Mouse (Mus musculus) heart, embryonic 11.5 days (tissue): ENCODE data around the gene Abcc4. TPM values are rescaled to one million over a fixed set of nuclear protein-coding genes. Genes with fewer than 3 reads are reported as not detected.

ENCODE experiments used
- ATAC-seq: fragments of 200-750 bp; cut with Nextera tagmentation; replicated peaks from 2 replicates; pipeline ENCODE4 v1.8.0; 2017; ENCODE audit warnings: moderate library complexity; ENCODE audit not compliant: insufficient number of reproducible peaks, low FRiP score, low TSS enrichment
- H3K27ac ChIP-seq: fragments of 300-500 bp; sonication (generic); 2 replicates; pipeline ENCODE4 v1.5.1; 2014; ENCODE audit warnings: mild to moderate bottlenecking, low read depth, low read length
- H3K27me3 ChIP-seq: fragments of 300-500 bp; sonication (generic); 2 replicates; pipeline ENCODE4 v1.6.1; 2014; ENCODE audit warnings: mild to moderate bottlenecking, low read length, mixed read lengths; ENCODE audit not compliant: control insufficient read depth, insufficient read depth
- H3K36me3 ChIP-seq: fragments of 300-500 bp; sonication (generic); 2 replicates; pipeline ENCODE4 v1.6.1; 2014; ENCODE audit warnings: mild to moderate bottlenecking, low read length, moderate library complexity, mixed read lengths; ENCODE audit not compliant: control insufficient read depth, insufficient read depth
- H3K4me1 ChIP-seq: fragments of 300-500 bp; sonication (generic); 2 replicates; pipeline ENCODE4 v1.6.1; 2014; ENCODE audit warnings: low read length; ENCODE audit not compliant: control insufficient read depth, insufficient read depth
- H3K4me2 ChIP-seq: fragments of 300-500 bp; sonication (generic); 2 replicates; pipeline ENCODE4 v1.6.1; 2014; ENCODE audit warnings: mild to moderate bottlenecking, moderate library complexity
- H3K4me3 ChIP-seq: fragments of 300-500 bp; sonication (generic); 2 replicates; pipeline ENCODE4 v1.5.1; 2014; ENCODE audit warnings: low read depth, low read length
- H3K9ac ChIP-seq: fragments of 300-500 bp; sonication (generic); 2 replicates; pipeline ENCODE4 v1.6.1; 2014; ENCODE audit warnings: mild to moderate bottlenecking, low read depth, low read length, moderate library complexity
- H3K9me3 ChIP-seq: fragments of 300-500 bp; sonication (generic); replicated peaks from 2 replicates; pipeline ENCODE4 v1.6.1; 2016; ENCODE audit warnings: low read length; ENCODE audit not compliant: control insufficient read depth
- WGBS: fragments of 180-500 bp; shearing (Covaris S2); extraction: QIAGEN DNeasy Blood & Tissue Kit; methylation state at CpG from one replicate; pipeline ENCODE4 v1.1.7; 2014; ENCODE audit not compliant: insufficient replicate concordance; 5-methylcytosine and 5-hydroxymethylcytosine counted together
- polyA plus RNA-seq: library from polyadenylated mRNA; unstranded; fragments of >200 nt; fragmentation: Nextera tagmentation; extraction: Ambion mirVana; gene quantifications from 2 replicates; pipeline ENCODE4 v1.2.1, GENCODE M21; 2014

Gene Abcc4
- polyA plus RNA-seq, 1 experiment from 2014 or later: 1.6 TPM

DNA sequence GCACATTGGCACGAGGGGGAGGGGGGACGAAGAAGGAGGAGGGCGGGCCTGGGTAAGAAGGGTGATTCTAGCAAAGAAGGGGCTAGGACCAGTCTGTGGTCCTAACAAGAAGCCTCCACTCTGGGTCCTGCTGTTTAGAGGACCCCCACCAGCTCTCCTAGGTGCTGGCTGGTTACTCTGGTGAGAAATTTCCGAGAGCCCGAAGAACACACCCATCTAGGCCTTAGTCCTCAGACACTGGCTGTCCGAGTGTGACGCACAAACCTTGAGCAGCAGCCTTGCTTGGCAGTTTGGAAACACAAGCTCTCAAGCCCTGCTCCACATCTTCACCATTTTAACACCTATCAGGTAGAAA, 230.9 kb downstream of the Abcc4 start:
- H3K4me2 ChIP-seq: no peak overlapping the region
- ATAC-seq: no peak
- no peaks in the 10 kb centered on the region for H3K36me3 ChIP-seq
- no peaks in the 10 kb centered on the region for H3K4me1 ChIP-seq
- peaks cover 9% of the 10 kb centered on the region; the same call in 1 of the 2 replicates for H3K27me3 ChIP-seq
- 50% methylated on average over 7 of the region's 7 CpGs for WGBS
- no peak overlapping the region for H3K27ac ChIP-seq
- peaks cover 3% of the 10 kb centered on the region; the same call in 1 of the 2 replicates for H3K9me3 ChIP-seq
- no peak overlapping the region for H3K4me3 ChIP-seq
- no peak overlapping the region for H3K9ac ChIP-seq

DNA sequence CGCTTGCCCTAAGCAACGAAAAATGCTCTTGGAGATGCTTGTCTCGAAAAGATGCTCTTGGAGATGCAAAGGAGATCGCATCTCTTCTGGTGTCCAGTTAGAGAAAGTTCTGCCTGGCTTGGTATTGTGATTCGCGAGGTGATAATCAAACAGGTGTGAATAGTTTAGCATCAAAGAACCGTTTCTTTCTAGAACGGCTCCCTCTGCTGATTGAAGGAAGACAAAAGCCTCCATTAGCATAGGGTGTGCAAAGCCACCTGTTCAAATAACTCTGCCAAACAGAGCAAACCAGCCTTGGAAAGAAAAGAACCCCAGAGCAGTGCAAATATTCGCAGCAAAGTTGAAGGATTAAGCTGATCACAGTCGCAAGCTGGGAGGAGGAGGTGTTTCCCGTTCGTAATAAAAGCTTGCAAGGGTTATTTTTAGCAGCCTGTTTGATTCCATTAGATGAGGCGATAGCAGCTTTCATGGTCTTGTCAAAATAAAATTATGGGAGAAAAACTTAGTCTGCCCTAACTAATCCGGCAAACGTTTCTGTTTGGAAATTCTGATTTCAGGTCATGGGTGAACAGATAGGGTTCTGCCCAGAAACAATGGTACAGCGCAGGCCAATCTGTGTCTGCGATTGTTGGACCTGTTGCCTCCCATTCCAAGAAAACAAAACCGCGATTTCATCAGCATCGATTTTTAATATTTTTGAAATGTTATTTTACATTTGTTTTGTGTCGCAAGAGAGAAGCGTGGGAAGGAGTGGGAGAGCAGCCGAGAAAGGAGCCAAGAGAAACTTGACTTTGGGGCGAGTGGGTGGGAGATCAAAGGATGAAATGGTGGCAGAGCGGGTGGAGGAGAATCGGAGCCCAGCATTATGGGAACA, 231.6 kb downstream of the Abcc4 start:
- Histone ChIP-seq H3K36me3 (no peaks in the 10 kb centered on the region), H3K9ac (no peak overlapping the region), H3K4me1 (no peaks in the 10 kb centered on the region), H3K27ac (no peak overlapping the region), H3K27me3 (peaks cover 9% of the 10 kb centered on the region; the same call in 1 of the 2 replicates), H3K4me3 (peak overlapping the region; percentile 51), H3K9me3 (peaks cover 3% of the 10 kb centered on the region; the same call in 1 of the 2 replicates), H3K4me2 (peak overlapping the region; percentile 91)
- WGBS: 14% methylated on average over 26 of the region's 26 CpGs
- no peak for ATAC-seq

DNA sequence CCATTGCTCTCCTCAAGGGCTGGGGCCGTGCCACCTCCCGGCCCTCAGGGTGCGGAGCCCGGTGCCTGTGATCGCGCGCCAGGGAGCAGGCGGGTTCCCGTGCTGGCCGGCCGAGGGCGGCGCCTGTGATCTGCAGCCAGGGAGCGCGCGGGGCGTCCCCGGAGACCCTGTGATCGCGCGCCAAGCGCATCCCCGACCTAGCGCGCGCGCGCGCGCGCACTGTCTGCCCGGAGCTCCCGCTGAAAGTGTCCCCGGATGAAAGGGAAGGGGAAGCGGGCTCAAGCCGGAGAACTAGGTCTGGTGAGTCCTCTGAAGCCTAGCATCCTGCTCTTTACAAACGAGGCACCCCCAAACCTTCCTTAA, 232.2 kb downstream of the Abcc4 start:
- peak overlapping the region; percentile 91 for H3K4me2 ChIP-seq
- WGBS: under 1% methylated on average over 37 of the region's 37 CpGs
- H3K27me3 ChIP-seq: peaks cover 9% of the 10 kb centered on the region; the same call in 1 of the 2 replicates
- no peaks in the 10 kb centered on the region for H3K36me3 ChIP-seq
- H3K4me1 ChIP-seq: no peaks in the 10 kb centered on the region
- H3K27ac ChIP-seq: no peak overlapping the region
- H3K9me3 ChIP-seq: peaks cover 3% of the 10 kb centered on the region; the same call in 1 of the 2 replicates
- H3K9ac ChIP-seq: peak overlapping the region; percentile 29
- H3K4me3 ChIP-seq: peak overlapping the region; percentile 51
- ATAC-seq: no peak

- no peak for ATAC-seq
- Histone ChIP-seq H3K9me3 (peaks cover 3% of the 10 kb centered on the region; the same call in 1 of the 2 replicates), H3K4me1 (no peaks in the 10 kb centered on the region), H3K36me3 (no peaks in the 10 kb centered on the region), H3K4me3 (peak overlapping the region; percentile 51), H3K27ac (no peak overlapping the region), H3K27me3 (peaks cover 9% of the 10 kb centered on the region; the same call in 1 of the 2 replicates), H3K4me2 (peak overlapping the region; percentile 91), H3K9ac (peak overlapping the region; percentile 29)
- WGBS: 16% methylated on average over 20 of the region's 20 CpGs
These were observed 232.7 kb downstream of the Abcc4 start for GRCm38 (mm10) chr14:118473188-118473830.

DNA sequence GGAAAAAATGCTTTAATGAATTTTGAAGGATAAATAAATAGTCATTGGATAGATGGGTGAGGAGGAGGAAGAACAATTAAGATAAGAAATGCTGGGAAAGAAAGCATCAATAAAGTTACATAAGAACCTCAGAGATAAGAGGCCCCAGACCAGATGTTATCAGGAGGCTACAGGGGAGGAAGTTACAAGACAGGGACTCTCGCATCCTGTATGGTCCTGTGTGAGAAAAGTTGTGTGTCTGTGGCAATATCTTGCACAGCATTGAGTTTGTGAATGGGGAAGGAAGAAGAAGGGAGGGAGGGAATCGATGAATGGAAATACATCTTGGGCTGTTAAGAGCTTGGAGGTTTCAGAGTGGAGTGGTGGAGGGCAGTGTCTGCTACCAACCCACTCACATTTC, 240.7 kb downstream of the Abcc4 start:
- Histone ChIP-seq H3K27me3 (no peaks in the 10 kb centered on the region), H3K9me3 (no peaks in the 10 kb centered on the region), H3K36me3 (no peaks in the 10 kb centered on the region), H3K27ac (no peak overlapping the region), H3K4me2 (no peak overlapping the region), H3K4me3 (no peak overlapping the region), H3K9ac (no peak overlapping the region), H3K4me1 (no peaks in the 10 kb centered on the region)
- WGBS: 67% methylated on average over 2 of the region's 2 CpGs
- no peak for ATAC-seq

- Histone ChIP-seq H3K4me3 (no peak overlapping the region), H3K9me3 (no peaks in the 10 kb centered on the region), H3K9ac (no peak overlapping the region), H3K27me3 (no peaks in the 10 kb centered on the region), H3K36me3 (no peaks in the 10 kb centered on the region), H3K4me2 (no peak overlapping the region), H3K27ac (no peak overlapping the region), H3K4me1 (no peaks in the 10 kb centered on the region)
- WGBS: 79% methylated on average over 3 of the region's 3 CpGs
- no peak for ATAC-seq
These were observed 241.6 kb downstream of the Abcc4 start for GRCm38 (mm10) chr14:118464401-118464800.

DNA sequence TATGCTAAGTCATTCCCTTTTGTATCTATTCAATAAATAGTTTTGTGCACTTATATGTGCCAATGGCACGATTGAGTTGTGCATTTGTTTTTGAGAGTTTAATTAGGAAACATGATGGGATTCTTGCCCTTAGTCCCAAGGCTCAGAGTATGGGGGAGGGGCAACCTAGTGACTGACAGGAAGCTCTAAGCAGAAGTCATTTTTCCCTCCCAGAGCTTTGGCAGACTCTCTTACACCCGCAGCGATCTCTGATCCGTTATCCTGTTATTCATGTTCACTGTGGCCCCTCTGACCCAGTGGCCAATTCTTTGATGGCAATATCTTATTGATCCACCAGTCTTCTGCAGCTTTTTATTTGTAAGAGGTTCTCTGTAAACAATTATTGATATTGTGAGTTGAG, 253.4 kb downstream of the Abcc4 start:
- no peaks in the 10 kb centered on the region for H3K27me3 ChIP-seq
- no peaks in the 10 kb centered on the region for H3K9me3 ChIP-seq
- WGBS: 63% methylated on average over 4 of the region's 4 CpGs
- no peak for ATAC-seq
- H3K27ac ChIP-seq: no peak overlapping the region
- H3K9ac ChIP-seq: no peak overlapping the region
- H3K4me1 ChIP-seq: no peaks in the 10 kb centered on the region
- H3K4me3 ChIP-seq: no peak overlapping the region
- no peak overlapping the region for H3K4me2 ChIP-seq
- no peaks in the 10 kb centered on the region for H3K36me3 ChIP-seq

GRCm38 (mm10) chr14:118440155-118440554, 265.9 kb downstream of the Abcc4 start:
- no peaks in the 10 kb centered on the region for H3K36me3 ChIP-seq
- no peaks in the 10 kb centered on the region for H3K4me1 ChIP-seq
- no peak overlapping the region for H3K9ac ChIP-seq
- H3K9me3 ChIP-seq: no peaks in the 10 kb centered on the region
- H3K27me3 ChIP-seq: peaks cover 37% of the 10 kb centered on the region
- no peak overlapping the region for H3K27ac ChIP-seq
- H3K4me2 ChIP-seq: no peak overlapping the region
- WGBS: 71% methylated on average over 8 of the region's 8 CpGs
- no peak overlapping the region for H3K4me3 ChIP-seq
- no peak for ATAC-seq
